Mouse (Mus musculus) neural tube, embryonic 15.5 days (tissue): ENCODE data around the gene Gnaz. TPM values are rescaled to one million over a fixed set of nuclear protein-coding genes. Genes with fewer than 3 reads are reported as not detected.

Experiments used
- ATAC-seq: fragments of 200-750 bp; cut with Nextera tagmentation; 2 replicates; pipeline ENCODE4 v1.8.0; 2017; ENCODE audit warnings: mild to moderate bottlenecking, moderate TSS enrichment, moderate library complexity; ENCODE audit not compliant: low FRiP score
- H3K27ac ChIP-seq: fragments of 300-500 bp; sonication (generic); replicated peaks from 2 replicates; pipeline ENCODE4 v1.5.1; 2015; ENCODE audit warnings: mild to moderate bottlenecking, inconsistent platforms
- H3K27me3 ChIP-seq: fragments of 300-500 bp; sonication (generic); replicated peaks from 2 replicates; pipeline ENCODE4 v1.6.1; 2015; ENCODE audit warnings: inconsistent platforms
- H3K36me3 ChIP-seq: fragments of 300-500 bp; sonication (generic); 2 replicates; pipeline ENCODE4 v1.6.1; 2015; ENCODE audit warnings: inconsistent platforms
- H3K4me1 ChIP-seq: fragments of 300-500 bp; sonication (generic); 2 replicates; pipeline ENCODE4 v1.6.1; 2015; ENCODE audit warnings: inconsistent platforms
- H3K4me2 ChIP-seq: fragments of 300-500 bp; sonication (generic); 2 replicates; pipeline ENCODE4 v1.6.1; 2015; ENCODE audit warnings: inconsistent platforms, mild to moderate bottlenecking, moderate library complexity
- H3K4me3 ChIP-seq: fragments of 300-500 bp; sonication (generic); replicated peaks from 2 replicates; pipeline ENCODE4 v1.5.1; 2015; ENCODE audit warnings: mild to moderate bottlenecking, inconsistent platforms
- H3K9ac ChIP-seq: fragments of 300-500 bp; sonication (generic); replicated peaks from 2 replicates; pipeline ENCODE4 v1.6.1; 2015; ENCODE audit warnings: mild to moderate bottlenecking, inconsistent platforms
- H3K9me3 ChIP-seq: fragments of 300-500 bp; sonication (generic); replicated peaks from 2 replicates; pipeline ENCODE4 v1.6.1; 2016; ENCODE audit warnings: inconsistent platforms
- WGBS: fragments of 180-500 bp; shearing (Covaris S2); methylation state at CpG from one replicate; pipeline ENCODE4 v1.1.7; 2015; ENCODE audit warnings: mixed read lengths; 5-methylcytosine and 5-hydroxymethylcytosine counted together
- polyA plus RNA-seq: library from polyadenylated mRNA; unstranded; fragments of >200 nt; fragmentation: Nextera tagmentation; extraction: Ambion mirVana; gene quantifications from 2 replicates; pipeline ENCODE4 v1.2.1, GENCODE M21; 2015

Gnaz gene
- 70.2 and 87.5 TPM in 2 replicates for polyA plus RNA-seq

- Histone ChIP-seq H3K27ac (peak within 1 kb of the TSS; percentile 82), H3K36me3 (no peaks in the 10 kb centered on the region), H3K4me1 (peaks cover 34% of the 10 kb centered on the region), H3K9ac (peak within 1 kb of the TSS; percentile 77), H3K9me3 (no peaks in the 10 kb centered on the region), H3K27me3 (0 out of 2 replicates have a peak, but pooled peaks cover 9% of the 10 kb centered on the region), H3K4me3 (peak within 1 kb of the TSS; percentile 78), H3K4me2 (peak within 1 kb of the TSS; percentile 78)
- WGBS: under 1% methylated on average over 36 of the region's 83 CpGs
- ATAC-seq: peak; percentile 96
Observed at GRCm38 (mm10) chr10:74966850-74967451, at the start of gene Gnaz. Gene Gnaz (plus strand): TSS chr10:74967177.

- Histone ChIP-seq H3K4me1 (0 out of 2 replicates have a peak, but pooled peaks cover 4% of the 10 kb centered on the region), H3K9me3 (no peaks in the 10 kb centered on the region), H3K4me2 (no peak overlapping the region), H3K27ac (no peak overlapping the region), H3K36me3 (no peaks in the 10 kb centered on the region), H3K27me3 (0 out of 2 replicates have a peak, but pooled peaks cover 2% of the 10 kb centered on the region), H3K9ac (no peak overlapping the region), H3K4me3 (no peak overlapping the region)
- 47% methylated on average over 5 of the region's 5 CpGs for WGBS
- no peak for ATAC-seq
Observed at GRCm38 (mm10) chr10:74919277-74919676, 47.7 kb upstream of the Gnaz start.

GRCm38 (mm10) chr10:74920853-74921567 lies 46.0 kb upstream of the Gnaz start:
- H3K4me1 ChIP-seq: peaks cover 9% of the 10 kb centered on the region
- H3K9ac ChIP-seq: no peak overlapping the region
- H3K4me2 ChIP-seq: peak overlapping the region; percentile 15
- 44% methylated on average over 17 of the region's 17 CpGs for WGBS
- no peak overlapping the region for H3K27ac ChIP-seq
- H3K27me3 ChIP-seq: 0 out of 2 replicates have a peak, but pooled peaks cover 2% of the 10 kb centered on the region
- no peaks in the 10 kb centered on the region for H3K36me3 ChIP-seq
- no peak overlapping the region for H3K4me3 ChIP-seq
- no peaks in the 10 kb centered on the region for H3K9me3 ChIP-seq
- ATAC-seq: peak; percentile 72

- Histone ChIP-seq H3K9me3 (no peaks in the 10 kb centered on the region), H3K36me3 (no peaks in the 10 kb centered on the region), H3K27ac (no peak overlapping the region), H3K9ac (no peak overlapping the region), H3K4me2 (no peak overlapping the region), H3K27me3 (0 out of 2 replicates have a peak, but pooled peaks cover 2% of the 10 kb centered on the region), H3K4me1 (peaks cover 9% of the 10 kb centered on the region), H3K4me3 (no peak overlapping the region)
- WGBS: 88% methylated on average over 11 of the region's 11 CpGs
- ATAC-seq: no peak
Observed at GRCm38 (mm10) chr10:74921614-74922013, 45.4 kb upstream of the Gnaz start.

- peak; percentile 51; the same call in 1 of the 2 replicates for ATAC-seq
- no peak overlapping the region for H3K27ac ChIP-seq
- H3K36me3 ChIP-seq: no peaks in the 10 kb centered on the region
- H3K9me3 ChIP-seq: no peaks in the 10 kb centered on the region
- H3K4me3 ChIP-seq: no peak overlapping the region
- no peak overlapping the region for H3K9ac ChIP-seq
- WGBS: 48% methylated on average over 6 of the region's 6 CpGs
- H3K4me1 ChIP-seq: peaks cover 9% of the 10 kb centered on the region
- H3K27me3 ChIP-seq: 0 out of 2 replicates have a peak, but pooled peaks cover 2% of the 10 kb centered on the region
- no peak overlapping the region for H3K4me2 ChIP-seq
Observed at GRCm38 (mm10) chr10:74922763-74923162, 44.2 kb upstream of the Gnaz start.

- no peaks in the 10 kb centered on the region for H3K36me3 ChIP-seq
- H3K27ac ChIP-seq: no peak overlapping the region
- H3K9me3 ChIP-seq: no peaks in the 10 kb centered on the region
- 0 out of 2 replicates have a peak, but pooled peaks cover 2% of the 10 kb centered on the region for H3K27me3 ChIP-seq
- no peak for ATAC-seq
- no peak overlapping the region for H3K4me2 ChIP-seq
- H3K4me3 ChIP-seq: no peak overlapping the region
- no peak overlapping the region for H3K9ac ChIP-seq
- H3K4me1 ChIP-seq: peaks cover 9% of the 10 kb centered on the region
- 92% methylated on average over 14 of the region's 14 CpGs for WGBS
Observed at GRCm38 (mm10) chr10:74924274-74924673, 42.7 kb upstream of the Gnaz start.

GRCm38 (mm10) chr10:74925324-74925723 lies 41.7 kb upstream of the Gnaz start:
- ATAC-seq: no peak
- H3K9me3 ChIP-seq: no peaks in the 10 kb centered on the region
- peak overlapping the region; percentile 30 for H3K4me3 ChIP-seq
- 12% methylated on average over 21 of the region's 21 CpGs for WGBS
- H3K36me3 ChIP-seq: no peaks in the 10 kb centered on the region
- no peak overlapping the region for H3K9ac ChIP-seq
- peaks cover 9% of the 10 kb centered on the region for H3K4me1 ChIP-seq
- H3K27me3 ChIP-seq: 0 out of 2 replicates have a peak, but pooled peaks cover 2% of the 10 kb centered on the region
- no peak overlapping the region for H3K27ac ChIP-seq
- peak overlapping the region; percentile 58 for H3K4me2 ChIP-seq

- H3K27me3 ChIP-seq: no peaks in the 10 kb centered on the region
Observed at GRCm38 (mm10) chr10:74928276-74928675, 38.7 kb upstream of the Gnaz start.

GRCm38 (mm10) chr10:74929578-74929977 lies 37.4 kb upstream of the Gnaz start:
- Histone ChIP-seq H3K9me3 (no peaks in the 10 kb centered on the region), H3K4me1 (peaks cover 6% of the 10 kb centered on the region), H3K36me3 (no peaks in the 10 kb centered on the region), H3K4me3 (no peak overlapping the region), H3K4me2 (no peak overlapping the region), H3K27me3 (no peaks in the 10 kb centered on the region), H3K9ac (no peak overlapping the region), H3K27ac (no peak overlapping the region)
- WGBS: 70% methylated on average over 6 of the region's 6 CpGs
- no peak for ATAC-seq

More at GRCm38 (mm10) chr10:74928276-74928675, 38.7 kb upstream of the Gnaz start:
- H3K9ac ChIP-seq: no peak overlapping the region
- no peaks in the 10 kb centered on the region for H3K9me3 ChIP-seq
- no peak overlapping the region for H3K4me3 ChIP-seq
- 84% methylated on average over 7 of the region's 7 CpGs for WGBS
- H3K4me2 ChIP-seq: no peak overlapping the region
- H3K27ac ChIP-seq: no peak overlapping the region
- H3K36me3 ChIP-seq: no peaks in the 10 kb centered on the region
- peaks cover 6% of the 10 kb centered on the region for H3K4me1 ChIP-seq
- ATAC-seq: no peak

- no peak overlapping the region for H3K9ac ChIP-seq
- ATAC-seq: no peak
- H3K27ac ChIP-seq: no peak overlapping the region
- no peaks in the 10 kb centered on the region for H3K9me3 ChIP-seq
- 77% methylated on average over 3 of the region's 3 CpGs for WGBS
- H3K4me1 ChIP-seq: peaks cover under 1% of the 10 kb centered on the region; the same call in 1 of the 2 replicates
- H3K27me3 ChIP-seq: no peaks in the 10 kb centered on the region
- no peak overlapping the region for H3K4me3 ChIP-seq
- no peaks in the 10 kb centered on the region for H3K36me3 ChIP-seq
- H3K4me2 ChIP-seq: no peak overlapping the region
Observed at GRCm38 (mm10) chr10:74930541-74930940, 36.4 kb upstream of the Gnaz start.

GRCm38 (mm10) chr10:74931631-74932030 lies 35.3 kb upstream of the Gnaz start:
- Histone ChIP-seq H3K9me3 (no peaks in the 10 kb centered on the region), H3K27me3 (no peaks in the 10 kb centered on the region), H3K27ac (no peak overlapping the region), H3K36me3 (no peaks in the 10 kb centered on the region), H3K4me2 (no peak overlapping the region), H3K4me1 (no peaks in the 10 kb centered on the region), H3K4me3 (no peak overlapping the region), H3K9ac (no peak overlapping the region)
- WGBS: 86% methylated on average over 6 of the region's 6 CpGs
- ATAC-seq: no peak

GRCm38 (mm10) chr10:74932487-74932886 lies 34.5 kb upstream of the Gnaz start:
- 89% methylated on average over 6 of the region's 6 CpGs for WGBS
- H3K36me3 ChIP-seq: no peaks in the 10 kb centered on the region
- ATAC-seq: no peak
- no peaks in the 10 kb centered on the region for H3K4me1 ChIP-seq
- no peak overlapping the region for H3K4me2 ChIP-seq
- no peak overlapping the region for H3K9ac ChIP-seq
- H3K4me3 ChIP-seq: no peak overlapping the region
- no peak overlapping the region for H3K27ac ChIP-seq
- H3K9me3 ChIP-seq: no peaks in the 10 kb centered on the region
- no peaks in the 10 kb centered on the region for H3K27me3 ChIP-seq
